Mouse (Mus musculus) CH12.LX (cell line): ENCODE data around the gene Hmcn1. TPM values are rescaled to one million over a fixed set of nuclear protein-coding genes. Genes with fewer than 3 reads are reported as not detected.

Experiments used
- DNase-seq: peaks from one replicate; pipeline ENCODE4 v3.0.0-alpha.2; 2013; ENCODE audit errors: extremely low read depth
- H3K27ac ChIP-seq: 2 replicates; pipeline ENCODE4 v1.5.1; 2012; ENCODE audit warnings: low read depth, mild to moderate bottlenecking, control low read depth, moderate library complexity; ENCODE audit not compliant: insufficient read depth
- H3K27me3 ChIP-seq: replicated peaks from 2 replicates; pipeline ENCODE3; 2012; ENCODE audit warnings: inconsistent platforms
- H3K36me3 ChIP-seq, 2 experiments: replicated peaks in 1 of 2; 2 replicates each; pipeline versions ENCODE3 to v1.6.1; 2012; ENCODE audit warnings: inconsistent platforms in 1 of 2, low read length in 1 of 2, mild to moderate bottlenecking in 1 of 2, mixed read lengths in 1 of 2, moderate library complexity in 1 of 2; ENCODE audit not compliant: control insufficient read depth in 1 of 2, insufficient read depth in 1 of 2
- H3K4me1 ChIP-seq, 2 experiments: 2 replicates each; pipeline ENCODE4 v1.6.1; 2012; ENCODE audit warnings: inconsistent platforms in 1 of 2, moderate library complexity in 1 of 2; ENCODE audit not compliant: insufficient read depth in 2 of 2, control insufficient read depth in 1 of 2
- H3K4me2 ChIP-seq: 2 replicates; pipeline ENCODE4 v1.6.1; 2012; ENCODE audit warnings: low read depth, mild to moderate bottlenecking, control low read depth; ENCODE audit not compliant: poor library complexity, insufficient read depth, severe bottlenecking
- H3K4me3 ChIP-seq, 3 experiments: fragments of 150-350 bp in 1 of 3; sonication (generic) in 1 of 3; replicated peaks in 1 of 3; 2 replicates each; pipeline versions ENCODE3 to v1.5.1; 2011 to 2012; ENCODE audit warnings: low read depth in 2 of 3, low read length in 2 of 3, mild to moderate bottlenecking in 2 of 3, moderate library complexity in 2 of 3, control low read depth in 1 of 3, improper control_type of control experiment in 1 of 3, inconsistent platforms in 1 of 3, mixed read lengths in 1 of 3; ENCODE audit not compliant: poor library complexity in 1 of 3
- H3K79me2 ChIP-seq: replicated peaks from 2 replicates; pipeline ENCODE4 v1.6.1; 2012; ENCODE audit warnings: mild to moderate bottlenecking, moderate library complexity; ENCODE audit not compliant: control insufficient read depth, poor library complexity, insufficient read depth, severe bottlenecking; ENCODE audit errors: extremely low read depth
- H3K9ac ChIP-seq: 2 replicates; pipeline ENCODE4 v1.6.1; 2012; ENCODE audit warnings: low read depth, mild to moderate bottlenecking, control low read depth, moderate library complexity; ENCODE audit not compliant: insufficient read depth
- H3K9me3 ChIP-seq: replicated peaks from 2 replicates; pipeline ENCODE3; 2012; ENCODE audit warnings: low read length, inconsistent platforms, mixed read lengths
- CTCF ChIP-seq, 2 experiments: IDR thresholded peaks in 1 of 2; conservative IDR thresholded peaks in 1 of 2; 2 replicates each; pipeline ENCODE4 v1.5.1; 2011 to 2012; ENCODE audit warnings: low read depth in 2 of 2, low read length in 2 of 2, improper control_type of control experiment in 1 of 2, inconsistent platforms in 1 of 2, mild to moderate bottlenecking in 1 of 2, moderate library complexity in 1 of 2
- E2F4 ChIP-seq: IDR thresholded peaks from 2 replicates; pipeline ENCODE4 v1.6.1; 2011; ENCODE audit warnings: low read depth, low read length, improper control_type of control experiment; ENCODE audit not compliant: insufficient replicate concordance
- ELF1 ChIP-seq: IDR thresholded peaks from 2 replicates; pipeline ENCODE4 v1.6.1; 2014; ENCODE audit warnings: low read depth, mild to moderate bottlenecking, inconsistent platforms, low read length, improper control_type of control experiment
- ETS1 ChIP-seq: conservative IDR thresholded peaks from 2 replicates; pipeline ENCODE4 v1.6.1; 2012; ENCODE audit warnings: low read depth, mild to moderate bottlenecking, inconsistent platforms, low read length, improper control_type of control experiment, moderate library complexity
- GABPA ChIP-seq: IDR thresholded peaks from 2 replicates; pipeline ENCODE4 v1.6.1; 2012; ENCODE audit warnings: low read depth, low read length, improper control_type of control experiment, inconsistent platforms; ENCODE audit not compliant: insufficient replicate concordance
- IRF4 ChIP-seq: IDR thresholded peaks from 2 replicates; pipeline ENCODE4 v1.6.1; 2014; ENCODE audit warnings: low read depth, mild to moderate bottlenecking, inconsistent platforms, low read length, improper control_type of control experiment
- KAT2A ChIP-seq: IDR thresholded peaks from 2 replicates; pipeline ENCODE4 v1.6.1; 2012; ENCODE audit warnings: low read length, improper control_type of control experiment, inconsistent platforms; ENCODE audit not compliant: insufficient replicate concordance
- MAFK ChIP-seq: IDR thresholded peaks from 2 replicates; pipeline ENCODE4 v1.6.1; 2011; ENCODE audit warnings: low read length, improper control_type of control experiment; ENCODE audit not compliant: insufficient replicate concordance
- MAX ChIP-seq: IDR thresholded peaks from 2 replicates; pipeline ENCODE4 v1.6.1; 2011; ENCODE audit warnings: low read length, improper control_type of control experiment
- MAZ ChIP-seq: IDR thresholded peaks from 2 replicates; pipeline ENCODE4 v1.6.1; 2012; ENCODE audit warnings: low read depth, mild to moderate bottlenecking, inconsistent platforms, low read length, improper control_type of control experiment, moderate library complexity
- NRF1 ChIP-seq: IDR thresholded peaks from 2 replicates; pipeline ENCODE4 v1.6.1; 2014; ENCODE audit warnings: low read depth, mild to moderate bottlenecking, inconsistent platforms, low read length, improper control_type of control experiment, moderate library complexity
- POLR2AphosphoS2 ChIP-seq: IDR thresholded peaks from 2 replicates; pipeline ENCODE4 v1.6.1; 2011; ENCODE audit warnings: low read depth, low read length, improper control_type of control experiment
- RAD21 ChIP-seq: IDR thresholded peaks from 2 replicates; pipeline ENCODE4 v1.6.1; 2011; ENCODE audit warnings: low read depth, mild to moderate bottlenecking, low read length, improper control_type of control experiment, moderate library complexity
- SIN3A ChIP-seq: IDR thresholded peaks from 2 replicates; pipeline ENCODE4 v1.6.1; 2012; ENCODE audit warnings: low read length, improper control_type of control experiment, inconsistent platforms
- SMC3 ChIP-seq: IDR thresholded peaks from 2 replicates; pipeline ENCODE4 v1.6.1; 2011; ENCODE audit warnings: low read depth, low read length, improper control_type of control experiment
- USF1 ChIP-seq: IDR thresholded peaks from 2 replicates; pipeline ENCODE4 v1.6.1; 2014; ENCODE audit warnings: low read depth, mild to moderate bottlenecking, inconsistent platforms, low read length, improper control_type of control experiment
- USF2 ChIP-seq: conservative IDR thresholded peaks from 2 replicates; pipeline ENCODE4 v1.6.1; 2011; ENCODE audit warnings: low read depth, low read length, improper control_type of control experiment
- ZC3H11A ChIP-seq: IDR thresholded peaks from 2 replicates; pipeline ENCODE4 v1.6.1; 2012; ENCODE audit warnings: low read depth, mild to moderate bottlenecking, inconsistent platforms, low read length, improper control_type of control experiment
- ZMIZ1 ChIP-seq: IDR thresholded peaks from 2 replicates; pipeline ENCODE4 v1.6.1; 2012; ENCODE audit warnings: low read depth, mild to moderate bottlenecking, inconsistent platforms, low read length, improper control_type of control experiment
- ZNF384 ChIP-seq: IDR thresholded peaks from 2 replicates; pipeline ENCODE4 v1.6.1; 2012; ENCODE audit warnings: low read depth, low read length, improper control_type of control experiment, inconsistent platforms
- dilution Hi-C: fragments of 300-500 bp; cut with MboI; formaldehyde crosslinking; loops from 2 replicates; pipeline ENCODE4 v1.14.3; 2020; ENCODE audit warnings: low sequenced_read_pairs; ENCODE audit not compliant: extremely low pct_unique_long_range_greater_than_20kb, extremely low pct_ligation_motif_present
- in situ Hi-C: fragments of 300-500 bp; cut with MboI; formaldehyde crosslinking; loops from 3 replicates; pipeline ENCODE4 v1.14.3; 2019; ENCODE audit warnings: low sequenced_read_pairs, low pct_ligation_motif_present, low pct_unique_long_range_greater_than_20kb, mixed read lengths
- polyA plus RNA-seq: library from polyadenylated mRNA; unstranded; fragments of >175 nt; gene quantifications from 2 replicates; pipeline ENCODE4 v1.2.1, GENCODE M21; 2012; ENCODE audit warnings: low read depth; ENCODE audit not compliant: insufficient read length
- total RNA-seq, 2 experiments: library from RNA; depleted of rRNA; stranded (reverse); fragments of 300-350 nt in 1 of 2; fragments of >200 nt in 1 of 2; gene quantifications; 2 replicates each; pipeline ENCODE4 v1.2.3; 2012 to 2014

Hmcn1 gene
- total and polyA plus RNA-seq, 3 experiments: under 0.01 to 0.04 (median 0.01) TPM

DNA sequence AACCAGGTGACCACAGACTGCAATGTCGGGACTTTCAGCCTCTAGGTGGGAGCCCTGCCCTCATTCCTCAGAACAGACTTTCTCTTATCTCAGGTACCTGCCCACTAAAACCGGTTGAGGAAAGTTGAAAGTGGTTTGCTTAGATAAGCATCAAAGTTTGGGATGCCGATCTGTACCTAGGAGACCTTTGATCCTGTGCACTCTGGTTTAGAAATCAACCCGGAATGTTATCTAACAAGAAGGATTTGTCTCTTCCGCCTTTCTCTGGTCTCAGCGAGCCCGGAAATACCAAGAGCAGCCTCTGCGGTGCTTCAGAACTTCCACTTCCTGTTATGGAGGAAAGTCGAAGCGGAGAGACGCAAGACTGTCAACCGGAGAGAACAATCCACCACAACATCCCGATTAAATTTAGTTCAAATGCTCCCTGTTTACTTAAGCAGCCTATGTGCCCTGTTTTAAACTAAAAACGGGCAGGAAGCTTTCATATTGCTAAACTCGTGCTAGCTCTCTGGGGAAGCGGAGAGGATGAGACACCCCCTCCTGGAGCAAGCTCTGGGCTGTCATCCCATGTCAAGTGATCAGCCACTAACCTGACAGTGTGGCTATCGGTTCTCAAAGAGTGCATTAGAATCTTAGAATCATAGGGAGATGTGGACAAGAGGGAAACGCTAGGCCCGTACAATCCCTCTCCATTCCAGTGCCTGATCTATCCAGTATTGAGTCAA, 32.0 kb upstream of the Hmcn1 start (continued):
- TF ChIP-seq SIN3A: no peak
- no peak for TF ChIP-seq ZNF384

DNA sequence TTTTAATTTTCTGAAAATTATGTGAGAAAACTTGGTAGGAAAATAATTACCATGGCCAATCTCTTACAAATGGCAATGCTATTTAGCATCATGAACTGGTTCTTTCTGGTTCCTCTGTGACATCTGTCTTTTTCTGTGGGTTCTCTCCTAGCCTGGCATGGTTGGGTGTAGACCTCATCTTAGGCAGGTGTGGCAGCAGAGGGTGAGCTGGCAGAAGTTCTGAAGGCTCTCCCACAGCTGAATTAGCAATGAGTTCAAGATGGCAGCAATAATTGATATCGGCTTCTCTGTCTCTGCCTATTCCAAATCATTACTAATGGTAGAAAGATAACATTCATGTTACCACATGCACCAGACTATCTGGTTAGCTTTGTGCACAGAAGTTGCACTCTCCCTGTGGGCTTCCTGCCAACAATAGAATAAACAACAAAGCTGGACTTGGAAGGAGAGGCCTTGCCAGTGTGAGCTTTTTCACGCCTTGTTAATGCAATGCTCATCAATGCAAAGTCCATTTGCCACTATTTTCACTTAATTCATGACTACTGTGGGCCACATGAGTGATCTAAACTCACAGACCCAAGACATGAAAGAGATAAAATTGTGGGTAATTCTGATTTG, 26.1 kb upstream of the Hmcn1 start:
- Histone ChIP-seq H3K4me1 (no peaks in the 10 kb centered on the region), H3K4me2 (no peak overlapping the region), H3K27ac (no peak overlapping the region), H3K27me3 (no peaks in the 10 kb centered on the region), H3K36me3 (no peaks in the 10 kb centered on the region), H3K4me3 (no peak overlapping the region), H3K79me2 (no peaks in the 10 kb centered on the region), H3K9ac (no peak overlapping the region), H3K9me3 (no peaks in the 10 kb centered on the region)
- in situ Hi-C loops: loop anchor here (25.0 kb wide), 1 partner anchor 182 kb away; no protein-coding TSS in a partner anchor
- no peak for TF ChIP-seq MAZ
- TF ChIP-seq GABPA: no peak
- TF ChIP-seq USF1: no peak
- TF ChIP-seq ZNF384: no peak
- no peak for TF ChIP-seq USF2
- TF ChIP-seq SMC3: no peak
- no peak for TF ChIP-seq KAT2A
- TF ChIP-seq CTCF (conservative IDR thresholded peaks at IDR 0.05 in 1 of 2, IDR thresholded peaks at IDR 0.05 in 1 of 2; ENCODE audit: low read depth in 2 of 2, low read length in 2 of 2): no peak
- TF ChIP-seq ZC3H11A: no peak
- TF ChIP-seq SIN3A: no peak
- no peak for TF ChIP-seq IRF4
- TF ChIP-seq E2F4: no peak
- no peak for TF ChIP-seq MAFK
- TF ChIP-seq NRF1: no peak
- TF ChIP-seq MAX: no peak
- no peak for TF ChIP-seq ZMIZ1
- dilution Hi-C loops: no loop called here
- no peak for DNase-seq

DNA sequence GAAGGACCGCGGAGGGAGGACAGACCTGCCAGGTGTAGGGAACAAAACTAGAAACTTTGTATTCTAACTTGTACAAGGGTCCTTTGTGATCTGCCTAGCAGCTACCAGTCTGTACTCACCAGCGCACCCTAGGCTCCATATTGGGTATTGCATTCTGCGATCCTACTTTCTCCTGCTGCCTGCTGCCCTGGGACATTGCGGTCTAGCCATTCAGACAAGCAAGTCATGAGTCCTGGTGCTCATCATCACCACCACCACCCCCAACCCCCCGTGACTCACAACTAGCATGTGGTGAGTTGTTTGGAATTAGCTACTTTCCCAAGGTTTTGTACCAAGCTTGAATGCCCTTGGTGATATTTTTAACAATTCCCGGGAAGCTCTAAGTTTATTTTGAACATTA, 17.8 kb upstream of the Hmcn1 start:
- in situ Hi-C loops: loop anchor here (25.0 kb wide), 1 partner anchor 174 kb away; no protein-coding TSS in a partner anchor

More for the DNA sequence above, 17.8 kb upstream of the Hmcn1 start:
- H3K36me3 ChIP-seq: no peaks in the 10 kb centered on the region
- no peaks in the 10 kb centered on the region for H3K9me3 ChIP-seq
- no peak overlapping the region for H3K9ac ChIP-seq
- H3K27me3 ChIP-seq: no peaks in the 10 kb centered on the region
- no peaks in the 10 kb centered on the region for H3K4me1 ChIP-seq
- no peak overlapping the region for H3K27ac ChIP-seq
- DNase-seq: peak; percentile 60
- dilution Hi-C loops: no loop called here
- no peak overlapping the region for H3K4me3 ChIP-seq
- H3K4me2 ChIP-seq: no peak overlapping the region
- no peaks in the 10 kb centered on the region for H3K79me2 ChIP-seq
- peak; percentile 18 for TF ChIP-seq RAD21
- TF ChIP-seq ELF1: no peak
- TF ChIP-seq ZMIZ1: no peak
- TF ChIP-seq MAX: no peak
- no peak for TF ChIP-seq E2F4
- TF ChIP-seq USF1: no peak
- no peak for TF ChIP-seq IRF4
- peak; percentile 68 to 89 for TF ChIP-seq CTCF (conservative IDR thresholded peaks at IDR 0.05 in 1 of 2, IDR thresholded peaks at IDR 0.05 in 1 of 2; ENCODE audit: low read depth in 2 of 2, low read length in 2 of 2)
- TF ChIP-seq SIN3A: no peak
- TF ChIP-seq ETS1: no peak
- TF ChIP-seq POLR2AphosphoS2: no peak
- TF ChIP-seq SMC3: no peak
